Mouse (Mus musculus): ENCODE data around the gene Trim2. TPM values are rescaled to one million over a fixed set of nuclear protein-coding genes. Genes with fewer than 3 reads are reported as not detected.
A peak's percentile ranks its signal among the peaks of the same experiment; 100 is the strongest.

The Trim2 gene
- total and polyA plus RNA-seq, 3 experiments = 2.4 to 3.3 (median 2.5) TPM

DNA sequence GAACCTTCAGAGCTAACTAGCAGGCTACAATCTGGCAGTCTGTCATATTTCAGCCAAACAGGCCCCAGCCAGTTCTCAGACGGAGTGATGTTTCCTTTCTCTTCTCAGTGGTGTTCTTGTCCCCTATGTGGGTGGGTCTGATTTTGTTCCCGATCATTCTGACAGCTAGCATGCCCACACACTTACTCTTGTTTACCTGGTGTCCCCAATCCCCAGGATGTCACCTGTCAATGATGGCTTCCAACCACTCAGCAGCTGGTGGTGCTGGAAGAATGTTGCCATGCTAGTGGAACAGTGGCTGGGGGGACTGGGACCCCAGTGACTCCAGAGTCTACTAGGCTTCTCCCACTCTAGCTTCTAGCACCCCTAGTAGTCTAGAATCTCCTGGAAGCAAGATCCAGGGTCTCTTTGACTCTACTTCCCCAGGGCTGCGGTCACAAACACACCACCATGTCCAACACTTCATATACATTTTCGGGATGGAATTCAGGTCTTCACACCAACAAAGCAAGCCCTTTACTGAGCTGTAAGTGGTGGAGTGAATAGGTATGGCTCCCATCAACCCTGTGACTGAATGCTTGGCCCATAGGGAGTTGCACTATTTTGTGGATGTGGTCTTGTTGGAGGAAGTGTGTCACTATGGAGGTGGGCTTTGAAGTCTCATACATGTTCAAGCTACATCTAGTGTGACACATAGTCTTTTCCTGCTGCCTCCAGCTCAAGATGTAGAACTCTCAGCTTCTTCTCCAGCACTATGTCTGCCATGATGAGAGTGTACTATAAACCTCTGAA lies 148.9 kb downstream of the Trim2 start:
- Histone ChIP-seq H3K36me3 (replicated peaks in 1 of 2; ENCODE audit: control insufficient read depth in 1 of 2, insufficient read depth in 1 of 2, low read length in 1 of 2) (peaks cover 0 to 3% of the 10 kb centered on the region in 2 experiments), H3K79me2 (replicated peaks; ENCODE audit: control insufficient read depth, extremely low read depth, insufficient read depth, poor library complexity, severe bottlenecking) (peaks cover 3% of the 10 kb centered on the region; the same call in 1 of the 2 replicates), H3K4me2 (ENCODE audit: insufficient read depth, low read depth, poor library complexity, severe bottlenecking) (no peak overlapping the region; the same call in 1 of the 2 replicates), H3K9me3 (replicated peaks; ENCODE audit: low read length) (no peaks in the 10 kb centered on the region), H3K27ac (ENCODE audit: insufficient read depth, low read depth) (no peak overlapping the region), H3K9ac (ENCODE audit: insufficient read depth, low read depth) (no peak overlapping the region), H3K4me3 (replicated peaks in 1 of 3; ENCODE audit: low read depth in 2 of 3, low read length in 2 of 3, poor library complexity in 1 of 3) (no peak overlapping the region), H3K27me3 (replicated peaks) (no peaks in the 10 kb centered on the region), H3K4me1 (ENCODE audit: control insufficient read depth in 1 of 2, insufficient read depth in 2 of 2) (peaks cover 4 to 34% of the 10 kb centered on the region in 2 experiments; a peak in 3 of 4 replicates)
- in situ Hi-C loops (cut with MboI; ENCODE audit: low pct_ligation_motif_present, low pct_unique_long_range_greater_than_20kb, low sequenced_read_pairs) (loop anchor here (25.0 kb wide), 1 partner anchor 380 kb away; no protein-coding TSS in a partner anchor), dilution Hi-C loops (cut with MboI; ENCODE audit: extremely low pct_ligation_motif_present, extremely low pct_unique_long_range_greater_than_20kb, low sequenced_read_pairs) (no loop called here)
- no peak for DNase-seq (ENCODE audit: extremely low read depth)
- no peak for TF ChIP-seq USF2 (conservative IDR thresholded peaks at IDR 0.05; ENCODE audit: low read depth, low read length)
- TF ChIP-seq ZKSCAN1 (IDR thresholded peaks at IDR 0.05; ENCODE audit: borderline replicate concordance, low read depth, low read length) = no peak
- no peak for TF ChIP-seq USF1 (IDR thresholded peaks at IDR 0.05; ENCODE audit: low read depth, low read length)
- TF ChIP-seq CHD1 (IDR thresholded peaks at IDR 0.05; ENCODE audit: low read depth, low read length) = no peak
- TF ChIP-seq RAD21 (IDR thresholded peaks at IDR 0.05; ENCODE audit: low read depth, low read length) = no peak
- TF ChIP-seq POLR2AphosphoS2 (IDR thresholded peaks at IDR 0.05; ENCODE audit: low read depth, low read length) = no peak
- TF ChIP-seq NELFE (IDR thresholded peaks at IDR 0.05; ENCODE audit: low read depth, low read length) = no peak
- no peak for TF ChIP-seq ELF1 (IDR thresholded peaks at IDR 0.05; ENCODE audit: low read depth, low read length)
- no peak for TF ChIP-seq UBTF (IDR thresholded peaks at IDR 0.05; ENCODE audit: low read depth, low read length)
- no peak for TF ChIP-seq NRF1 (IDR thresholded peaks at IDR 0.05; ENCODE audit: low read depth, low read length)
- TF ChIP-seq E2F4 (IDR thresholded peaks at IDR 0.05; ENCODE audit: insufficient replicate concordance, low read depth, low read length) = no peak

DNA sequence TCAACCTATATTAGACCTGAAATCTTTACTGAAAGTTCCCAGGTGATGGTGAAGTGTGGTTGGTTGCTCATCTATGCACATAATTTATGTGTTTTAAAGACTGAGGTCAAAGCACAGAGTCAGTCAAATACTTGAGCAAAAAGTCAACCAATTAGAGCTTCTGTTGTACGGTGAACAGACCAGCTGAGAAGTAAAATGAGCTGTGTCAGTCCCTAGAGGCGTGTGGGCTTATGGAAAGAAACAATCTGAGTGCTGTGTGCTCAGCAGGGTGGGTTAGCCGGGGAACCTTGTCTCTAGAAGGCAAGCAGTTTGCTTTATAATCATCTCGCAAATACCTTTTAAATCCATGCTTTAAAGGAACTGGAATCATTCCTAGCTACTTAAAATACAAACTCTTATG lies 149.7 kb downstream of the Trim2 start:
- in situ Hi-C loops (cut with MboI; ENCODE audit: low pct_ligation_motif_present, low pct_unique_long_range_greater_than_20kb, low sequenced_read_pairs) = loop anchor here (25.0 kb wide), 1 partner anchor 380 kb away; no protein-coding TSS in a partner anchor
- peaks cover 0 to 3% of the 10 kb centered on the region in 2 experiments for H3K36me3 ChIP-seq (replicated peaks in 1 of 2; ENCODE audit: control insufficient read depth in 1 of 2, insufficient read depth in 1 of 2, low read length in 1 of 2)
- H3K27me3 ChIP-seq (replicated peaks) = no peaks in the 10 kb centered on the region
- peaks cover 3% of the 10 kb centered on the region; the same call in 1 of the 2 replicates for H3K79me2 ChIP-seq (replicated peaks; ENCODE audit: control insufficient read depth, extremely low read depth, insufficient read depth, poor library complexity, severe bottlenecking)
- peaks cover 4 to 41% of the 10 kb centered on the region in 2 experiments; a peak in 3 of 4 replicates for H3K4me1 ChIP-seq (ENCODE audit: control insufficient read depth in 1 of 2, insufficient read depth in 2 of 2)
- H3K9me3 ChIP-seq (replicated peaks; ENCODE audit: low read length) = no peaks in the 10 kb centered on the region
- dilution Hi-C loops (cut with MboI; ENCODE audit: extremely low pct_ligation_motif_present, extremely low pct_unique_long_range_greater_than_20kb, low sequenced_read_pairs) = no loop called here
- DNase-seq (ENCODE audit: extremely low read depth) = peak; percentile 87
- no peak overlapping the region for H3K4me3 ChIP-seq (replicated peaks in 1 of 3; ENCODE audit: low read depth in 2 of 3, low read length in 2 of 3, poor library complexity in 1 of 3)
- no peak overlapping the region for H3K9ac ChIP-seq (ENCODE audit: insufficient read depth, low read depth)
- H3K4me2 ChIP-seq (ENCODE audit: insufficient read depth, low read depth, poor library complexity, severe bottlenecking) = no peak overlapping the region; the same call in 1 of the 2 replicates
- no peak overlapping the region for H3K27ac ChIP-seq (ENCODE audit: insufficient read depth, low read depth)
- TF ChIP-seq POLR2A (IDR thresholded peaks at IDR 0.05; ENCODE audit: low read depth, low read length) (no peak), MAZ (IDR thresholded peaks at IDR 0.05; ENCODE audit: low read depth, low read length) (0 out of 2 replicates have a peak, but pooled peaks have one; percentile 13), HCFC1 (IDR thresholded peaks at IDR 0.05; ENCODE audit: low read depth, low read length) (peak; percentile 32; the same call in 1 of the 2 replicates), EP300 (IDR thresholded peaks at IDR 0.05; ENCODE audit: low read length) (peak; percentile 65), TBP (conservative IDR thresholded peaks at IDR 0.05; ENCODE audit: low read depth, low read length) (no peak), RAD21 (IDR thresholded peaks at IDR 0.05; ENCODE audit: low read depth, low read length) (no peak; the same call in 1 of the 2 replicates), BHLHE40 (IDR thresholded peaks at IDR 0.05; ENCODE audit: low read depth, low read length) (peak; percentile 40; the same call in 1 of the 2 replicates), ZMIZ1 (IDR thresholded peaks at IDR 0.05; ENCODE audit: low read depth, low read length) (0 out of 2 replicates have a peak, but pooled peaks have one; percentile 46), CHD2 (IDR thresholded peaks at IDR 0.05; ENCODE audit: low read length) (no peak), MAX (IDR thresholded peaks at IDR 0.05; ENCODE audit: low read length) (no peak), E2F4 (IDR thresholded peaks at IDR 0.05; ENCODE audit: insufficient replicate concordance, low read depth, low read length) (no peak), CTCF (conservative IDR thresholded peaks at IDR 0.05 in 1 of 2, IDR thresholded peaks at IDR 0.05 in 1 of 2; ENCODE audit: low read depth in 2 of 2, low read length in 2 of 2) (no peak), MYC (IDR thresholded peaks at IDR 0.05; ENCODE audit: low read depth, low read length) (no peak), MEF2A (IDR thresholded peaks at IDR 0.05; ENCODE audit: borderline replicate concordance, low read depth, low read length) (0 out of 2 replicates have a peak, but pooled peaks have one; percentile 39), ZKSCAN1 (IDR thresholded peaks at IDR 0.05; ENCODE audit: borderline replicate concordance, low read depth, low read length) (no peak), POLR2AphosphoS2 (IDR thresholded peaks at IDR 0.05; ENCODE audit: low read depth, low read length) (no peak), PAX5 (IDR thresholded peaks at IDR 0.05; ENCODE audit: low read length) (no peak), CHD1 (IDR thresholded peaks at IDR 0.05; ENCODE audit: low read depth, low read length) (no peak), ZNF384 (IDR thresholded peaks at IDR 0.05; ENCODE audit: low read depth, low read length) (no peak), NRF1 (IDR thresholded peaks at IDR 0.05; ENCODE audit: low read depth, low read length) (no peak), ETS1 (conservative IDR thresholded peaks at IDR 0.05; ENCODE audit: low read depth, low read length) (peak; percentile 87), UBTF (IDR thresholded peaks at IDR 0.05; ENCODE audit: low read depth, low read length) (no peak), KAT2A (IDR thresholded peaks at IDR 0.05; ENCODE audit: insufficient replicate concordance, low read length) (peak; percentile 69; the same call in 1 of the 2 replicates), USF1 (IDR thresholded peaks at IDR 0.05; ENCODE audit: low read depth, low read length) (no peak), SIN3A (IDR thresholded peaks at IDR 0.05; ENCODE audit: low read length) (peak; percentile 88), USF2 (conservative IDR thresholded peaks at IDR 0.05; ENCODE audit: low read depth, low read length) (no peak), ELF1 (IDR thresholded peaks at IDR 0.05; ENCODE audit: low read depth, low read length) (no peak)

Data from CH12.LX (cell line).